Mouse (Mus musculus): ENCODE data around the gene Tmem269.

GRCm38 (mm10) chr4:119189392-119189791, 28.6 kb downstream of the Tmem269 start:
- TF ChIP-seq CTCF (IDR thresholded peaks at IDR 0.05; ENCODE audit: low read depth) = no peak
- no peak for TF ChIP-seq EP300 (optimal IDR thresholded peaks at IDR 0.05)
